Mouse (Mus musculus) embryo, embryonic 10 days (tissue): ENCODE data around the gene Nbeal1.
"Not testable (repeated sequence)": the region's sequence is repeated elsewhere in the genome, so short reads cannot be mapped to it uniquely, and the experiment has no call there.

ENCODE experiments used
- DNase-seq: peaks from one replicate; pipeline ENCODE4 v3.0.0-alpha.2; 2015; ENCODE audit warnings: low spot score

Gene Nbeal1

GRCm38 (mm10) chr1:60179932-60180783 lies at the start of gene Nbeal1:
Gene Nbeal1 (plus strand): TSS chr1:60180599.
- DNase-seq: peak; percentile 98

GRCm38 (mm10) chr1:60137346-60137745 lies 43.1 kb upstream of the Nbeal1 start:
- no peak for DNase-seq

GRCm38 (mm10) chr1:60152700-60153099 lies 27.7 kb upstream of the Nbeal1 start:
- DNase-seq: peak; percentile 29

GRCm38 (mm10) chr1:60156651-60157050 lies 23.7 kb upstream of the Nbeal1 start:
- no peak for DNase-seq

GRCm38 (mm10) chr1:60158411-60158810 lies 22.0 kb upstream of the Nbeal1 start:
- peak; percentile 54 for DNase-seq

- DNase-seq: no peak
These were observed 16.7 kb upstream of the Nbeal1 start for GRCm38 (mm10) chr1:60163676-60164075.

GRCm38 (mm10) chr1:60169626-60170025 lies 10.8 kb upstream of the Nbeal1 start:
- no peak for DNase-seq

- DNase-seq: no peak
These were observed 10.1 kb upstream of the Nbeal1 start for GRCm38 (mm10) chr1:60170251-60170650.

GRCm38 (mm10) chr1:60173119-60173518 lies 7.3 kb upstream of the Nbeal1 start:
- DNase-seq: no peak

- not testable (repeated sequence) for DNase-seq
These were observed 2.6 kb upstream of the Nbeal1 start for GRCm38 (mm10) chr1:60177814-60178213.

- peak; percentile 9 for DNase-seq
These were observed 1.0 kb upstream of the Nbeal1 start for GRCm38 (mm10) chr1:60179376-60179775.

GRCm38 (mm10) chr1:60180784-60181221 lies 404 bp downstream of the Nbeal1 start:
- peak; percentile 80 for DNase-seq

GRCm38 (mm10) chr1:60188454-60188853 lies 8.1 kb downstream of the Nbeal1 start:
- DNase-seq: no peak

GRCm38 (mm10) chr1:60196813-60197212 lies 16.4 kb downstream of the Nbeal1 start:
- DNase-seq: peak; percentile 19

GRCm38 (mm10) chr1:60199006-60199405 lies 18.6 kb downstream of the Nbeal1 start:
- no peak for DNase-seq

GRCm38 (mm10) chr1:60236261-60236660 lies 55.9 kb downstream of the Nbeal1 start:
- no peak for DNase-seq

GRCm38 (mm10) chr1:60240430-60240829 lies 60.0 kb downstream of the Nbeal1 start:
- no peak for DNase-seq

GRCm38 (mm10) chr1:60268113-60268512 lies 87.7 kb downstream of the Nbeal1 start:
- DNase-seq: no peak

GRCm38 (mm10) chr1:60269314-60269713 lies 88.9 kb downstream of the Nbeal1 start:
- no peak for DNase-seq

GRCm38 (mm10) chr1:60272471-60272870 lies 92.1 kb downstream of the Nbeal1 start:
- no peak for DNase-seq

GRCm38 (mm10) chr1:60293921-60294320 lies 113.5 kb downstream of the Nbeal1 start:
- DNase-seq: no peak

- peak; percentile 92 for DNase-seq
These were observed 162.6 kb downstream of the Nbeal1 start, which contains the start of gene Cyp20a1 for GRCm38 (mm10) chr1:60342808-60343629. Gene Cyp20a1 (plus strand): TSS chr1:60343323.
